20 mouse cellular contexts compared by ENCODE assay signal in the genomic region with DNA sequence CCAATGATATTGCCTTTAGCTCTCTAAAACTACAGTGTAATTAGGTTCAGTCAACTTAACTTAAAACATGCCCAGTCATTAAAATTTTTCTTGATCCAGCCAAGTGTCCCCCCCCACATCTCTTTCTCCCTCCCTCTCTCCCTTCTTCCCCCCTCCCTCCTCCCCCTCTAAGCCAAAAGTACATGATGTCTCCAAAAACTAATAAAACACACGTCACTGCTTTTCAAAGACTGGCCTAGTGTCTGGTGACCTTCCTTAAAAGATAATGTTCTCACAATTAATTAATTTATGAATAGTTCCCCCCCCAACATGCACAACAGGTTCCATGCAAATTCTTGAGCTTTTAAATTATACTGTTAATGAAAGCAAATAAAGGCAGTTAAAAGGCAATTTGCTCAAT. TPM values are rescaled to one million over a fixed set of nuclear protein-coding genes. Genes with fewer than 3 reads are reported as not detected.
DNase-seq lines count a peak whose midpoint lies in the region; ATAC-seq and TF ChIP-seq lines count a peak whose summit lies in the region.
"Had no signal": no experiment of that assay in that cellular context is flagged by ENCODE, and none has a peak within 500 bp of the region (broad histone marks: within the 10 kb centered on the region; RNA-seq: fewer than 3 reads in every experiment).

No protein-coding gene starts in this region.

- no peak overlapping the region for H3K4me2 ChIP-seq in kidney, postnatal 0 days (ENCODE audit: low read length)
- peak overlapping the region; percentile 19; the same call in 1 of the 2 replicates for H3K4me2 ChIP-seq in liver, embryonic 12.5 days
- no peak overlapping the region for H3K4me2 ChIP-seq in liver, postnatal 0 days (ENCODE audit: low read depth, low read length)
- H3K4me2 ChIP-seq in forebrain, embryonic 11.5 days (ENCODE audit: low read depth, low read length, severe bottlenecking): no peak overlapping the region
- H3K4me2 ChIP-seq: embryonic facial prominence, embryonic 13.5 days; forebrain, embryonic 13.5 days; heart, embryonic 12.5 days; hindbrain, embryonic 12.5 days had no signal

- TF ChIP-seq CTCF in heart, adult 2 months (IDR thresholded peaks at IDR 0.05): no peak
- no peak for TF ChIP-seq CTCF in kidney, postnatal 0 days (IDR thresholded peaks at IDR 0.05; ENCODE audit: low read depth)
- TF ChIP-seq CTCF in liver, postnatal 0 days (IDR thresholded peaks at IDR 0.05; ENCODE audit: low read depth): no peak

- peaks cover 34% of the 10 kb centered on the region for H3K4me1 ChIP-seq in heart, adult 2 months (ENCODE audit: control insufficient read depth, insufficient read depth, low read length)
- H3K4me1 ChIP-seq in kidney, postnatal 0 days (replicated peaks; ENCODE audit: insufficient read depth, low read length): peaks cover 7% of the 10 kb centered on the region; the same call in 1 of the 2 replicates
- peaks cover 13% of the 10 kb centered on the region; the same call in 1 of the 2 replicates for H3K4me1 ChIP-seq in liver, embryonic 12.5 days
- peaks cover 19% of the 10 kb centered on the region for H3K4me1 ChIP-seq in liver, postnatal 0 days (ENCODE audit: insufficient read depth)
- H3K4me1 ChIP-seq in forebrain, embryonic 11.5 days (replicated peaks; ENCODE audit: control insufficient read depth, insufficient read depth, low read length): 0 out of 2 replicates have a peak, but pooled peaks cover 2% of the 10 kb centered on the region

- DNase-seq in heart, adult 2 months: no peak
- DNase-seq in heart, adult 18-20 months: no peak
- peak; percentile 44 for DNase-seq in kidney, postnatal 0 days (ENCODE audit: low spot score)
- DNase-seq in kidney, postnatal 25 days: no peak
- DNase-seq in liver: no peak
- no peak for DNase-seq in liver, postnatal 0 days
- DNase-seq in forebrain, embryonic 11.5 days (ENCODE audit: low spot score): no peak
- DNase-seq: adrenal gland, postnatal 10 days; cerebellum, adult 18-20 months; cerebellum, adult 9-11 months; cerebellum, postnatal 36 days; forebrain, postnatal 0 days; heart, postnatal 4 days had no signal

- 43% methylated on average over 1 of the region's 1 CpGs for WGBS in heart, adult 2 months
- WGBS in kidney, postnatal 0 days: 32% methylated on average over 1 of the region's 1 CpGs
- WGBS in liver, embryonic 12.5 days (ENCODE audit: insufficient replicate concordance): 49% methylated on average over 1 of the region's 1 CpGs
- WGBS in liver, postnatal 0 days (ENCODE audit: insufficient replicate concordance): 38% methylated on average over 1 of the region's 1 CpGs
- 61% methylated on average over 1 of the region's 1 CpGs for WGBS in forebrain, embryonic 11.5 days

- H3K36me3 ChIP-seq in heart, adult 2 months (ENCODE audit: control insufficient read depth, insufficient read depth, low read length): peaks cover 34% of the 10 kb centered on the region
- no peaks in the 10 kb centered on the region for H3K36me3 ChIP-seq in kidney, postnatal 0 days (ENCODE audit: insufficient read depth, low read length)
- no peaks in the 10 kb centered on the region for H3K36me3 ChIP-seq in liver, embryonic 12.5 days
- H3K36me3 ChIP-seq in liver, postnatal 0 days (replicated peaks; ENCODE audit: insufficient read depth, low read length): no peaks in the 10 kb centered on the region
- no peaks in the 10 kb centered on the region for H3K36me3 ChIP-seq in forebrain, embryonic 11.5 days (ENCODE audit: control insufficient read depth, insufficient read depth, low read length)
- H3K36me3 ChIP-seq: embryonic facial prominence, embryonic 13.5 days; heart, embryonic 12.5 days; hindbrain, embryonic 12.5 days had no signal

- H3K79me2 ChIP-seq in heart, adult 2 months (replicated peaks; ENCODE audit: control insufficient read depth, insufficient read depth, low read length): no peaks in the 10 kb centered on the region

- no peaks in the 10 kb centered on the region for H3K9me3 ChIP-seq in kidney, postnatal 0 days (replicated peaks; ENCODE audit: low read length)
- H3K9me3 ChIP-seq in liver, embryonic 12.5 days (replicated peaks): no peaks in the 10 kb centered on the region
- no peaks in the 10 kb centered on the region for H3K9me3 ChIP-seq in liver, postnatal 0 days (ENCODE audit: low read length)
- H3K9me3 ChIP-seq in forebrain, embryonic 11.5 days (ENCODE audit: control insufficient read depth, low read length): no peaks in the 10 kb centered on the region
- H3K9me3 ChIP-seq: embryonic facial prominence, embryonic 13.5 days; forebrain, embryonic 13.5 days; heart, embryonic 12.5 days; hindbrain, embryonic 12.5 days had no signal

- intact Hi-C loops in heart, adult 2 months (cut with DNase I): loop anchor here (5.0 kb wide), 1 partner anchor 35 kb away; no protein-coding TSS in a partner anchor

- no peak overlapping the region for H3K9ac ChIP-seq in heart, adult 2 months (ENCODE audit: low read depth, low read length)
- no peak overlapping the region for H3K9ac ChIP-seq in kidney, postnatal 0 days (ENCODE audit: low read depth, low read length)
- H3K9ac ChIP-seq in liver, embryonic 12.5 days: no peak overlapping the region
- H3K9ac ChIP-seq in liver, postnatal 0 days (replicated peaks): no peak overlapping the region
- no peak overlapping the region for H3K9ac ChIP-seq in forebrain, embryonic 11.5 days (ENCODE audit: low read length)
- H3K9ac ChIP-seq: embryonic facial prominence, embryonic 13.5 days; forebrain, embryonic 13.5 days; forebrain, postnatal 0 days; heart, embryonic 12.5 days; hindbrain, embryonic 12.5 days had no signal

- H3K27me3 ChIP-seq in heart, adult 2 months (ENCODE audit: control insufficient read depth, insufficient read depth, low read length): no peaks in the 10 kb centered on the region
- H3K27me3 ChIP-seq in kidney, postnatal 0 days (ENCODE audit: insufficient read depth, low read length): no peaks in the 10 kb centered on the region
- H3K27me3 ChIP-seq in liver, embryonic 12.5 days (replicated peaks): peaks cover 31% of the 10 kb centered on the region
- H3K27me3 ChIP-seq in liver, postnatal 0 days (ENCODE audit: insufficient read depth, low read length): no peaks in the 10 kb centered on the region
- no peaks in the 10 kb centered on the region for H3K27me3 ChIP-seq in forebrain, embryonic 11.5 days (ENCODE audit: control insufficient read depth, insufficient read depth, low read length)
- H3K27me3 ChIP-seq: forebrain, embryonic 13.5 days; hindbrain, embryonic 12.5 days had no signal

- TF ChIP-seq EP300 in heart, adult 2 months (IDR thresholded peaks at IDR 0.05; ENCODE audit: insufficient read depth, low read depth, low read length): no peak
- peak; percentile 69 for TF ChIP-seq EP300 in liver, postnatal 0 days (IDR thresholded peaks at IDR 0.05; ENCODE audit: low read depth)

- no peak for TF ChIP-seq POLR2A in heart, adult 2 months (IDR thresholded peaks at IDR 0.05; ENCODE audit: insufficient read depth, low read depth, low read length)

- no peak overlapping the region for H3K4me3 ChIP-seq in heart, adult 2 months
- no peak overlapping the region for H3K4me3 ChIP-seq in kidney, postnatal 0 days (replicated peaks; ENCODE audit: low read depth, low read length)
- H3K4me3 ChIP-seq in liver, embryonic 12.5 days: no peak overlapping the region
- H3K4me3 ChIP-seq in liver, postnatal 0 days (ENCODE audit: low read depth, low read length): no peak overlapping the region
- H3K4me3 ChIP-seq in forebrain, embryonic 11.5 days (ENCODE audit: low read depth, low read length): no peak overlapping the region
- H3K4me3 ChIP-seq: embryonic facial prominence, embryonic 13.5 days; forebrain, embryonic 13.5 days; heart, embryonic 12.5 days; hindbrain, embryonic 12.5 days had no signal

- H3K27ac ChIP-seq in heart, adult 2 months: peak overlapping the region; percentile 52
- no peak overlapping the region for H3K27ac ChIP-seq in kidney, postnatal 0 days
- H3K27ac ChIP-seq in liver, embryonic 12.5 days: no peak overlapping the region
- H3K27ac ChIP-seq in liver, postnatal 0 days (ENCODE audit: low read depth): no peak overlapping the region
- no peak overlapping the region for H3K27ac ChIP-seq in forebrain, embryonic 11.5 days (ENCODE audit: low read depth, low read length)
- H3K27ac ChIP-seq: embryonic facial prominence, embryonic 13.5 days; forebrain, embryonic 13.5 days; hindbrain, embryonic 12.5 days had no signal

- no peak for ATAC-seq in kidney, postnatal 0 days (replicated peaks; ENCODE audit: low FRiP score, low read depth)
- ATAC-seq in liver, embryonic 12.5 days: no peak
- peak; percentile 15; the same call in 1 of the 2 replicates for ATAC-seq in liver, postnatal 0 days
- ATAC-seq in forebrain, embryonic 11.5 days (replicated peaks; ENCODE audit: low FRiP score): no peak
- ATAC-seq: forebrain, embryonic 13.5 days; forebrain, postnatal 0 days; hindbrain, embryonic 16.5 days had no signal

RNA-seq across cellular contexts. Expression of gene Zbtb16, which starts 48.7 kb away (rescaled TPM):
- total RNA-seq in heart, adult 2 months (2021): 100 to 1,000 TPM; 149 to 150 TPM
- 15.7 and 23.7 TPM in 2 replicates for polyA plus RNA-seq in heart, adult 2 months (2012; rRNA removed)
- 100 to 1,000 TPM; 122 to 213 TPM for total RNA-seq in heart, adult 18-20 months (2021)
- polyA plus RNA-seq in kidney, postnatal 0 days (2015; fragmentation: Nextera tagmentation; extraction: Ambion mirVana): 0.28 and 0.47 TPM in 2 replicates
- polyA plus RNA-seq in liver, embryonic 12.5 days (2016; fragmentation: Nextera tagmentation; extraction: Ambion mirVana): 1.5 and 1.6 TPM in 2 replicates
- 2.2 and 2.5 TPM in 2 replicates for polyA plus RNA-seq in liver, postnatal 0 days (2015; fragmentation: Nextera tagmentation; extraction: Ambion mirVana)
- polyA plus RNA-seq in forebrain, embryonic 11.5 days (2014; fragmentation: Nextera tagmentation; extraction: Ambion mirVana): 6.6 TPM in 2 replicates
- polyA plus RNA-seq: C2C12 had no signal
